Mouse (Mus musculus): ENCODE measurements around the gene Grb10. TPM values are rescaled to one million over a fixed set of nuclear protein-coding genes. Genes with fewer than 3 reads are reported as not detected.

The Grb10 gene
- total RNA-seq (2021) (10 to 100 TPM; 81.2 to 87.0 TPM), polyA plus RNA-seq (2012; rRNA removed) (32.5 and 44.2 TPM in 2 replicates)
- long read RNA-seq, full-length matches to known transcripts = 18 of 29 reads
- long read RNA-seq, partial matches to known transcripts = 1 of 29 reads
- long read RNA-seq, other reads (novel, unspliced or antisense) = 10 of 29 reads

DNA sequence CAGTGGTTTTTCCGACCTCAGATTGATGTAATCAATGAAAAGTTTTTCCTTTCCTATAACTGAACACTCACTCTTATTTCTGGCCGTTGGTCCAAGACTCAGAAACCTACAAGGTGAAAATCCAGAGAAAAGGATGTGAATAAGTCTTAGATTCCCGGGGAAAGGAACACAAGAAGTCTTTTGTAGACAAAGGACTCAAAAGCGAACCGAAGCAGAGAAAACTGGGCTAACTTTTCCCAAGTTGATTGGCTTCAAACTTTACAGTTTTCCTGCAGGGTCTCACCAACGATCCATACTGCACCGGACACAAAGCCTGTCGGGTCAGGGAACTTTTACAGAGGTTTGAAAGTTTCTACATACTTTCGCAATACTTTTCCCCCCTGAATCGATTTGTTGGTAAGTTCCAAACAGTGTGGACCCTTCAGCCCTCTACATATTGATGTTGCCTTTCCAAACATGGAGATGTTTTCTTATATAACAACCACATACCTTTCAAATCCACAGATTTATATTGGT lies at the start of gene Grb10:
TSS of gene Grb10 (minus strand) at position 214 of the 516 bp plus-strand sequence.
- no peak for DNase-seq

DNA sequence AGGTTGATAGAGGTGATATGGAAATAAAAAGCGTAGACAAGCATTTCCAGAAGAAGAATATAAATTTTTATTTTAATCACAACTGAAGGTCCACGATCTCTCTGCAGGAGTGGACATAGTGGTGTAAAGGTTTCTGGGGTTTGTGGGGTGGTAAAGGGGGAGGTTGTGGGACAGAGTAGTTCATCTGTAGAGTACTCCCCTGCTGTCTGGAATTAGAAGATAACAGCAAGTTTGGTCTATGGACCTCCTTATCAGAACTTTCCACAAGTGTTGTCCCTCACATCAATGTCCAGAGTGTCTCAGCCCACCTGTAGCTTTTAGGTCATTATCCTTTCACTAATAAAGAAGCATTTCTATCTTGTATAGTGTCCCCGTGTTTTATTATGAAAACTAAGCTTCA lies 43.2 kb upstream of the Grb10 start:
- DNase-seq = no peak

DNA sequence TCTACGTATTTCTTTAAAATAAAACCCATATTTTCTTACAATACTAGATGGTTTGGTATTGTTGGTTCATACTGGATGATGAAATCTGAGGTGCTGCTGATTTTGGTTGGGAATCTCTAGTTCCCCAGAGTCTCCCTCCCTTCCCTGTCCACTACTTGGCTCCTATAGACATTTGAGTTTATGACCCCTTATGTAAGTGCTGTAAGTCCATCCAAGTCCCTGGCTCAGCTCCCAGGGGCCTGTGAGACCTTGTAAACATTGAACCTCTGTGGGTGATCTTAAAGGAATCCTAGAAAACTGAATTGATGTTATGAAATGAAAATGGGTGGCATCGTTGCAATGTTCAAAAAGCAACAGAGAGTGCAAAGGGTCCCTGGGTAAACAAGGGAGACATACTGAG lies 40.7 kb upstream of the Grb10 start:
- DNase-seq = no peak

DNA sequence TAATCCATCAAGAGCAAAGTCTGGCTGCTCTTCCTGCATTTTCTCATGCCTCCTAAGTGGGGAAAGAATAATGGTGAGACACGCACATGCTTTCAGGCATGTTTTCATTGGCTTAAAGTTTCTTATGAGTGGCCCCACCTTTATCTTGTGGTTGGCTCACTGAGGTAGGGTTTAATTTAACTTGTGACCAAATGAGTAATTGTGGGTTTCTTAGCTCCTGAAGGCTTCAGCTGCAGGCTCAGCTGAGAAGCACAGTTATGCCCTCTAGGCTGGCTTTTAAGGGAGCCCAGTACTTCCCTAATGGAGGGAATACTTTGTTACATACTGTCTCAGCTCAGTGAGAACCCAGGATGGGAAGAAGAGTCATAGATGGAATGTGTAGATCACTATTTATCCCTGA lies 37.0 kb upstream of the Grb10 start:
- no peak for DNase-seq

DNA sequence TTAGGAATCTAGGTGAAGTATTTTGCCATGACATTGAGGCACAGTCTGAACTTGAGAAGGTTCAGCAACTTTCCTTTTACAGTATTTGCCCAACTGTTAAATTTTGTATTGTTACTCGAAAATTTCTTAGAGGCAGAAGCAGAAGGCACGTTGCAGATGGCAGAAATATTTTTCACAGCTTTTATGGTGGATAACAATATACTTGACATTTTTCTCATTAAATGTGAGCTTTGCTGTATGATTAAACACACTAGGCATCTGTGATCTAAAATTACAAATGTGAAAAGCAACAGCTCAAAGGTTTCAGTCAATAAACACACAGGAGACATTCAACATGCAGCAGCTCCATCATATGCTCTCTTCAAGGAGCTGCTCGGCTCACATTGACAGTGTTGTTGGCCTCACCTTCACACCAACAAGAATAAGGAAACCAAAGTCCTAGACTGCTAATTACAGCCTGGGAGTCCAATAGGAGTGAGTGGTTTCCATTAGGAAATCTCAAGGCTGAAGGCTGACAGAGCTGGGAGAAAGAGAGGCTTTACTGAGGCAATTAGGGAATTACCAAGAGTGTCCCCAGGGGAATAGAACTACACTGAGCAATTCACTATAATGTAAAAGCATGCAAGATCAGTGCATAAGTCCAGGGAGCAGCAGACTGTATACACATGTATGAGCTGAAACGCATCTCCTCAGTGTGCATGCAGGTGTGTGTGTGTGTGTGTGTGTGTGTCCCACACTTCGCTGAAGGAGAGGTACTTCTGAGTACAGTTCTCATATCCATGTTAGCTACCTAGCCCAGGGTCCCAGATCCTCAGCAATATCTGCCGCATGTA lies 35.1 kb upstream of the Grb10 start:
- DNase-seq = no peak

DNA sequence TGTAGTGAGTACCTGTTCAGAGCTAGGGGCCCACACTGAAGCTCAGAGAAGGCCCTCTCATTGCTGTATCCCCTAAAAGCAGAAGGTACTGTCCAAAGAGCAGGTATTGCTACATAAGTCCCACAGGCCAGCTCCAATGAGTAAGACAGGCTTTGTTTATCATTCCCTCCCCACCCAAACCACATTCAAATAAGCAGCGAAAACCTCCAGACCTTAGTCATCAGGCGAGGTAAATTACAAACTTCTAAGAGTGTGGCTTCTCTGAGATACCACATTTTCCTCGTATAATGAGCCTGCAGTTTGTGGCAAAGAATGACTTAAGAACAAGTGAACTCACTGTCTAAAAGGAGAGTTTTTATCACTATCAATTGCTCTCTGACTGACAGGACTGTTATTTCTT lies 33.8 kb upstream of the Grb10 start:
- no peak for DNase-seq

DNA sequence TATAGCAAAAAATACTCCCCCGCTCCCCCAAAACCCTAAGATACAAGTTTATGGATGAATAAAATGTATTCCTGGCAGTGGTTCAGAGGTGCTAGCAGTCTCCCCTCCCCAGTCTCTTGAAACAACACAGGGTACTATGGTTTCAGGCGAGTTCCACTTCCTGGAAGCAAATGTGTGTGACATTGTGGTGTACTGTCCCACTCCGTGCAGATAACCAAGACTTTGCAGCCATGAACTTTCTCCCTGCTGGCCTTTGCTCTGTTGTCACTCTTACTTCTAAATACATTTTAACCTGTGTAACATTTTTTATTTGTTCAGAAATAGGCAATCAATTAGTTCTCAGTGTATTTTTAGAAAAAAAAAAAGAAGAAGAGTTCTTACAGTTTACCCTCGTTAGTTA lies 20.5 kb upstream of the Grb10 start:
- no peak for DNase-seq

DNA sequence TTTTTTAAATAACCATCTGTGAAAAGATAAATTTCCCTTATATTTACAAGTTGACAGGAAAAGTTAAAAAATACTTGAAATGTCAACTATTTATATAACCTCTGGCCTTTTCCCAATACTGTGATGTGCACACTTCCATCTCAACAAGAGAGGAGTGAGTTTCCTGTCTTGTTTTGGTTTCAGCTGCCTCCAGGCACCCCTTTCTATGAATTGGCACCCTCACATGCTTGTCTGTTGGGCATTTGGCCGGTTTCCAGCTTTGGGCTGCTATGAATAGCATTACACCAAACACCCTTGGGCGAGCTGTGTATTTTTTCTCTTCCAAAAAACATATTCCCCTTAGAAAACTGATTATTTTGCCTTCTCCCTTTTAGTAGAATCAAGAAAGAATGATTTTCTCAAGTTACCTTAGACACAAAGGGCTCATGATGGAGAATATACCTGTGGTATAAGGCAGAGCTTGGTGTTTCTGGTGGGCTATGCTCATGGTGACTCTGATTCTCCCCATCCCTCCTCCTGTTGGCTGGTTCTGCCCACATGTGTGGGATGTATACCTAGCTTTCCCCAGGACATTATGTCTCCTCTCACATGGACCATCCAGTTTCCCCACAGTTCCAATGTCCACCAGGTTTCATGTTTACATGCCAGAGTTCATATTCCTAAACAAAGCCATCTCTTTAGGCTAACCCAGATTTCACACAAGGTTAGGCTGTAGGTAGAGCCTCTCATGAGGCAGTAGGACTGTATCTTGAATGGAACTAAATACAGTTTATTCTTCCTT lies 10.3 kb upstream of the Grb10 start:
- DNase-seq = no peak

DNA sequence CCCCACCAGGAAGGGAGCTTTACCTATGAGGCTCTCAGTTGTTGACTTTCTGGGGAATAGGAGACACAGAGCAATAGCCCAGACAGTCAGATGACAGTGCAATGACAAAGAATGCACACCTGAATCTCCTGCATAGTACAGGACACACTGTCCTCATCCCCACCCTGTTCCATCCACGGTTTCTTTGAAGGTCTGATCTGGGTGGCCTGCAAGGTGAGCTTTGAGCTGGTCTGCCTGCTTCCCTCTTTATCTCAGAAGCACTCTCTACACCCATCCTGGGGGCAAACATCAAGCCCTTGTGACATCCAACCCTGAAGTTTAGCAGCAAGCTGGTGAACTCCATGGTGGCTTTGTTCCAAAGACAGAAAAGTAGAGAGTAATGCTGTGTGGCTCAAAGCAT lies 9.7 kb upstream of the Grb10 start:
- DNase-seq = no peak

DNA sequence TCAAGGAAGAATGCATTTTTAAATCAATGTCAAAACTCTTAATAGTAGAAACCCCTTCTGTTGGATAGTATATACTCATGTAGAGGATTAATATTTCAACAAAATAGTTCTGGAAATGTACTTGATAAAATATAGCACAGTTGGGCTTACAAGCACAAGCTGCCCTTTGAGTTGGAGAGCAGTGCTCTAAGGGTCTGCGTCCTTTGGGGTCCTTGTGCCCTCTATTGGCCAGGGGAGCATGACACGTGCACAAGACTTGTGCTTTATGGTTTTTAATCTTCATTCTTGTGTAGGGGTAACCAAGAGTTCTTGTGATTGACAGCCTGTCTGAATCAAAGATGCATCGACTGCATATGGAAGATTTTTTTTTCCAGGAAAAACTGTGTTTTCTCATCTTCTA lies 5.8 kb upstream of the Grb10 start:
- no peak for DNase-seq

DNA sequence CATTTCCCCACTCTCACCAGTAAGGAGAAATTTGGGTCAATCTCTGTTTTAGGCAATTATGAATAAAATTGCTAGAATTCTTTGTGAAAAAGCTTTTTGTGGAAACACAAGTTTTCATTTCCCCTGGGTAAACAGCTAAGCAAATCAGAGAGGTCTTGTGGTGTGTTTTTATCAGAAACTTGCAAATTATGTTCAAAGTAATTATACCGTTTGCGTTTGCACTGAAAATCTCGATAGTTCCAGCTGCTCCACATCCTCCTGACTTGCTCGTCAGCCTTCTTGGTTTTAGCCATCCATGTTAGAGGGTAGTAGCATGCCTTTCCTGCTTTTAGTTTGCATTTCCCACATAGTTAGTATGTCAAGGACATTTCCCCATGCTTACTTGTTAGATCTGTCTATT lies 3.3 kb upstream of the Grb10 start:
- no peak for DNase-seq

DNA sequence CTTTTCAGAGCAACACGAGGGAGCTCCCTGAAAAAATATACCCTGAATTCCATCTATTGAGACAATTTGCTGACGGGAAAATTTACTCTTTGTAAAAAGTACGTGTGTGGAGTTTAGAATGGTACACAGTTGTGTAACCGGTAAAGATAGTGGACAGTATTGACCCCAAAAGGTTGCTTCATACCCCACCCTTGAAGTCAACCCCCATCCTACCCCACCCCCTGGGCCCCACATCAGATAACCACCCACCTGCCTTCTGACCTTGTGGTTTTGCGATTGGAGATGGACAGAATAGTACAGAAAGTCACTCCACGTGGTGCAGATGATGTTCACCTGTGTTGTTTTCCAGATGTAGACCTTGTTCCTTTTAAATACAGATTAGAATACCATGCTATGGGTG lies 2.9 kb upstream of the Grb10 start:
- no peak for DNase-seq

DNA sequence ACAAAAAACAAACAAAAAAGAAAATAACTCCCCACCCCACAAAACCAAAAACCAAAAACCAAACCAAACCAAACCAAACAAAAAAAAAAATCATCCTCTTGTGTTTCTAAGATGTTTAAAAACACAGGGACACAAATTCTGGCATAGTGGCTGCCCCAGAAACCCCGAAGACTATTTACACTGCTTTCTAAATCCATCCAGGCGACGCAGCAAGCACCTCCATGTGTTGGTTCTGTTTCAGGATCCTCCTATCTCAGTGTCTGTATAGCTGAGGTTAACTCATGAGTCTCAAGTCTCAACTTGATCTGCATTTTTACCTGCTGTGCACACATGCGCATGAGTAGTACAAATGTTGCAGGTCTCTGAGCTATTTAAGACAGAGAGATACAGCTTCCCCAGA lies 1.9 kb upstream of the Grb10 start:
- no peak for DNase-seq

DNA sequence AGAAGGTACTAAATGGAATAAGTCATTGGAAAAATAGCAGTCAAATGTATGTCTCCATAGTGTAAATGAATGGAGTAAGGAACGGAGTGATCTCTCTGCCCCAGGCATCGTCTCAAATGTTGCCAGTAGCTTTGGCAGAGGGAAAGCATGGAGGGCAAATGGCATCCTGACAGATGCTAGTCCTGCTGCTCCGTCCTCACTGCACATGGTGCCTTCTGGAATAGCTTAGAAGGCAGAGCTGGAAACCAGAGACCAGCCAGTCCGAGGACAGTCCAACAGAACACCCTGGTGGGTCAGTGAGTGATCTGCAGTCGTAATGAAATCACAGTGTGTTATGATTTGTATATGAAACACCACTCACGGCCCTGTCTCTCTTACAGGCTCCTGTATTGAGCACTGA lies 1.3 kb upstream of the Grb10 start:
- DNase-seq = no peak

DNA sequence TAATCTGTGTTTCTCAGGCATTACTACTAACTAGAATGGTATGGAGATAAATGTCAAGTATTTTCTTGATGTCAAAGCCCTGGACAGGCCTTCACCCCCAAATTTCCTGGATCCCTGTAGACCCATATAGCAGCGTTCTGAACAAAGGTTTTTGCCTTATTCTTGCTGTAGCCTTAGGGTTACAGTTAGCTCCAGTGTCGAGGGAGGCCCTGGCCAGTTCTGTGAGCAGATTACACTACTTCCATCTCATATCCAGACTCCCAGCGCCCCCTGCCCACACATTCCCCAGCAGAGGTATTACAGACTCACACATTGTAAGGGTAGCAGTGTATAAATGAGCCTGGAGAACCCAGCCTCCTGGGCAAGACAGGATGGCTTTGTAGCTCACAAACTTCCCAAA lies 615 bp upstream of the Grb10 start:
- DNase-seq = no peak

DNA sequence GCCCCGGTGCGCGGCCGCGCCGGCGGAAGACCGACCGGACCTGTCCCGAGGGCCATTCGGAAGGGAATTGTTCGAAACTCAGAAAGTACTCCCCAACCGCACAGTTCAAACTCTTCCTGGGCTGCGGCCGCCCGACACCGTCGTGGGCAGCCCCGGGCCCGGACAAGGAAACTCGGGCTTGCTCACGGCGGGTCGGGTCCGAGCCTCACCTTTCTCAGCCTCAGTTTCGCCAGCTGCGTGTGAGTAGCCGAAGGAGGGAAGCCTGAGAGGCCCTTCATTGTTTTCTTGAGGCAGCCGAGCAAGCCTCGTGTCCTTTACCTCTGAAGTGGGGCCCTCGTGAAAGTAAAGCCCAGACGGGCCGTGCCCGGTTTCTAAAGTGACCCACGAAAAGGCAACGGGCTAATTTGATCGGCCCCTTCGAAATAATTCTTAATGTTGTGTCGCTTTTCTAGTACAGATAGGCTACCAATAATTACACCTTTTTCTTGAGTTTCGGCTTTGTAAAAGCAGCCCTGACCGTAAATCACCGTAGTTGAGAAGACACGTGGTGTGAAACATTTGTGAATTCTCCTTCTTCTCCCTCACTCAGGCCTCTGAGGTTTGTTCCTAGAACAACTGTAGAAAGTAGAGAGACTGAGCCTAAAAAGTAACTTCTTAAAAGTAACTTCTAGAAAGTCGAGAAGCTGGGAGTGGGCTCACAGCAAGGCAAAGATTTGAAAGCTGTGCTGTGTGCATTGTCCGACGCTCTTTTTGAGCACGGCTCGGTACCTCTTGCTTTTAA lies 604 bp downstream of the Grb10 start:
- peak; percentile 48 for DNase-seq

DNA sequence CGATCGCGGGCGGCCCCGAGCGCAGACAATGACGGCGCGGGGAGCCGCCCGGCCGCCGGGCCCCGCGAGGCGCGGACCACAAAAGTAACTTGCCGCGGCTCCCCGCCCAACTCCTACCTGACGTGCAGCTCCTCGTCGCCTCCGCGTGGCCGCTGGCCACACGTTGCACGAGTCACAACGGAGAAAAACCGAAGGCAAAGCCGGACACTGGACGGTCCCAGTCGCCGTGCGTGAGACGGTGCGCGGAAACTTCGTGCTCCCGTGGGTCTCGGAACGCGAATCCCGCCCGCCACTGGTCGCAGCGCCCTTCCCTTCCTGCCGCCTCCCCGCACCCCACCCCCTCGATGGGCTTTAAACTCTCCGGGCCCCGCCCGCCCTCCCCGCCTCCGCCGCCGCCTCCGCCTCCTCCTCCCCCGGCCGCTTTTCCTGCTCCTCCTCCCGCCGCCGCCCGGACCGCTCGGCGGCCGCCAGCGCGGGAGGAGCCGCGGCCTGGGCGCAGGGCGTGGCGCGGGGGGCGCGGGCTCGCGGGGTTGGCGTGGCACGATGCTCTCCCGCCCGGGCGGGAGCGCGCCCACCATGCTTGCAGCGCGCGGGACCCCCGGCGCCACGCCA lies 1.3 kb downstream of the Grb10 start:
- DNase-seq = peak; percentile 80

DNA sequence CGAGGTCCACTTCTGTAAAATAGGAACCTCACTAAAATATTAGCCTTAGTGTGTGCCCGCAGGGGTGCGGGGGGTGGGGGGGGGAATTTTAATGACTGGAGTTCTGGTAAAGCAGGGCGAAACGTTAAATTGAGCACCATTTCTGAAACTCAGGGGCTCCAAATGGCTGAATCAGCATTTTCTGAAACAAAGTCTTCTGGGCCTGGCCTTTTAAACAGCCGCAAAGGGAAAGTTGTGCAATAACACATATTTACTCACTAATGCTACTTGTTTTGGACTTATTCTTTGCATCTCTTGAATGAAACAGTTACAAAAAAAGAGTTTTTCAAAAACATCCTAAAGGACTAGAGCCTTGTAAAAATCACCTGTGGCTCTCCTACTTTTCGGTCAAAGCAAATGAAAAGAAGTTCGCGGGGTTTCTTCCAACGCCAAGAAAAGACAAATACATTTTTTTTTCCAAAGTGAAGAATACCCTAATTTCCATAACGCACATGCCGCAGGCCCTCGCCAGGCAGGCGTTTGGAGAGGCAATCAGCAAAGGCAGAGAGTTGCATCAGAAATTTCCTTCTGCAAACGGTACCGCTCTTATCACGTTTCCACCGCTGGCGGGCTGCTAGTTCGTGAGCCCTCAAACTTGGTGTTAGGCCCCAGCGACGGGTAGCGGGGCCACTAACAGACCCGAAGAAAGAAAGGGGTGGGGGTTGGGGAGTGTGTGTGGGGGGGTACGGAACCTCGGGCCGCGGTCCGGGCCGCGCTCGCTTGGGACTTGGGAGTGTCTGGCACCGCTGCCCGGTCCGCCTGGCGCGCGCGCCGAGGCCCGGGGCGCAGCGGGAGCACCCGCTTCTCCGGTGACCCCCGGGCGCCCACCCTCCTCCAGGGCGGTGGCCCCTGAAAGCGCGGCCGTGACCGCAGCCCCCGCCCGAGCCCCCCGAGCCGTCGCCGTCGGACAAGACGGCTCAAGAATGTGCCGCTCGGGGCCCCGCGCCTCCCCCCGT lies 2.3 kb downstream of the Grb10 start:
- peak; percentile 45 for DNase-seq

DNA sequence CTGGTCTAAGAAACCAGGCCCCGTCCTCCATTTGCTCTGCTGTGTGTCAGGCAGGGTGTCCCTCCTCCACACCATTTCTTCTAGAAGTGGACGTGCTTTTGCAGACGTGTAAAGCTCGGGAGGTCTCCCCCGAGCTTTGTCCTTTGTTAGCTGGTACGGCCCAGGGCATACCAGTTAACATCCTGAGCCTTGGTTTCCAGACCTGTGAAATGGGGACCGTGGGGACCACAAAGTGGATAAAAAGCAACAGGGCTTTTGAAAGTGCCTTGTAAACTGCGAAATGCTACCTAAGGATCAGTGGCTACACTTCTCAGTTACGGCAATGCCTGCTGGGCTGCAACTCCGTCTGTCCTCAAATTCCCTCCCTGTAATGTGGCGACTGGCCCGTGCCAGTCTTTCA lies 3.2 kb downstream of the Grb10 start:
- peak; percentile 30 for DNase-seq

DNA sequence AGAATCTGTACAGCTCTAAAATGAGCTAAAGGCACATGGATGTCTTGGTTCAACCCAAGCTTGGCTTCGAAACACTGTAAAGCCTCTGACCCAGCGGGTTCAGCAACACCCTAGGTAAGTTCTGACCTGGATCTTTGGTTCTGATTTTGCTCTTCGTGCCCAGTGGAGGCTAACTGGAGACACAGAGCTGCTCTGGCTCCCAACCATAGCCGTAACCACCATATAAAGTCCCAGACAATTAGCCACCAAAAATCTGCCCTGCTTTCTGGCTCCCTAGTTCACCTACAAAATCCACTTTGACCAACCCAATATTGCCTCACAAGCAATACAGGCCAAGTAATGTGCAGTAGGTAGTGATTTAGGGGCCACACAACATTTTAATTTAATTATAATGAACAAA lies 3.7 kb downstream of the Grb10 start:
- peak; percentile 2 for DNase-seq
